Mouse (Mus musculus) forebrain, embryonic 16.5 days (tissue): Measurements from ENCODE around the gene Klf7. TPM values are rescaled to one million over a fixed set of nuclear protein-coding genes. Genes with fewer than 3 reads are reported as not detected.
"Not testable (repeated sequence)": the region's sequence is repeated elsewhere in the genome, so short reads cannot be mapped to it uniquely, and the experiment has no call there.

Experiments used
- ATAC-seq: fragments of 200-750 bp; cut with Nextera tagmentation; 2 replicates; pipeline ENCODE4 v1.8.0; 2017; ENCODE audit warnings: mild to moderate bottlenecking, moderate library complexity
- H3K27ac ChIP-seq: fragments of 300-500 bp; sonication (generic); 2 replicates; pipeline ENCODE4 v1.5.1; 2014; ENCODE audit warnings: low read length, control low read depth
- H3K27me3 ChIP-seq: fragments of 300-500 bp; sonication (generic); replicated peaks from 2 replicates; pipeline ENCODE4 v1.6.1; 2014; ENCODE audit warnings: low read length; ENCODE audit not compliant: control insufficient read depth, insufficient read depth
- H3K36me3 ChIP-seq: fragments of 300-500 bp; sonication (generic); 2 replicates; pipeline ENCODE4 v1.6.1; 2014; ENCODE audit not compliant: control insufficient read depth, insufficient read depth
- H3K4me1 ChIP-seq: fragments of 300-500 bp; sonication (generic); replicated peaks from 2 replicates; pipeline ENCODE4 v1.6.1; 2014; ENCODE audit warnings: low read length; ENCODE audit not compliant: control insufficient read depth, insufficient read depth
- H3K4me2 ChIP-seq: fragments of 300-500 bp; sonication (generic); 2 replicates; pipeline ENCODE4 v1.6.1; 2014; ENCODE audit warnings: mild to moderate bottlenecking, low read length, control low read depth
- H3K4me3 ChIP-seq: fragments of 300-500 bp; sonication (generic); replicated peaks from 2 replicates; pipeline ENCODE4 v1.5.1; 2014; ENCODE audit warnings: mild to moderate bottlenecking, low read length, control low read depth
- H3K9ac ChIP-seq: fragments of 300-500 bp; sonication (generic); replicated peaks from 2 replicates; pipeline ENCODE4 v1.6.1; 2014; ENCODE audit warnings: low read depth, low read length, control low read depth
- H3K9me3 ChIP-seq: fragments of 300-500 bp; sonication (generic); 2 replicates; pipeline ENCODE4 v1.6.1; 2016; ENCODE audit warnings: low read length; ENCODE audit not compliant: control insufficient read depth
- WGBS: fragments of 180-500 bp; shearing (Covaris S2); extraction: QIAGEN DNeasy Blood & Tissue Kit; methylation state at CpG from one replicate; pipeline ENCODE4 v1.1.7; 2014; 5-methylcytosine and 5-hydroxymethylcytosine counted together
- polyA plus RNA-seq: library from polyadenylated mRNA; unstranded; fragments of >200 nt; fragmentation: Nextera tagmentation; extraction: Ambion mirVana; gene quantifications from 2 replicates; pipeline ENCODE4 v1.2.1, GENCODE M21; 2015

Gene Klf7
- polyA plus RNA-seq, 1 experiment from 2014 or later, result 131 TPM

- ATAC-seq, result no peak
- Histone ChIP-seq H3K4me1 (peaks cover 35% of the 10 kb centered on the region), H3K27me3 (no peaks in the 10 kb centered on the region), H3K27ac (peak overlapping the region; percentile 100), H3K4me3 (peak overlapping the region; percentile 90), H3K36me3 (no peaks in the 10 kb centered on the region), H3K4me2 (peak overlapping the region; percentile 67), H3K9me3 (no peaks in the 10 kb centered on the region), H3K9ac (peak overlapping the region; percentile 92)
- WGBS, result under 1% methylated on average over 13 of the region's 13 CpGs
These were observed 1.7 kb downstream of the Klf7 start for GRCm38 (mm10) chr1:64120421-64120810.

- no peaks in the 10 kb centered on the region for H3K27me3 ChIP-seq
- H3K9me3 ChIP-seq, result no peaks in the 10 kb centered on the region
- ATAC-seq, result no peak
- H3K36me3 ChIP-seq, result no peaks in the 10 kb centered on the region
- H3K9ac ChIP-seq, result peak overlapping the region; percentile 92
- WGBS, result 3% methylated on average over 8 of the region's 8 CpGs
- peak overlapping the region; percentile 67 for H3K4me2 ChIP-seq
- peak overlapping the region; percentile 90 for H3K4me3 ChIP-seq
- peak overlapping the region; percentile 100 for H3K27ac ChIP-seq
- peaks cover 39% of the 10 kb centered on the region for H3K4me1 ChIP-seq
These were observed 2.2 kb downstream of the Klf7 start for GRCm38 (mm10) chr1:64119851-64120250.

GRCm38 (mm10) chr1:64119358-64119794 lies 2.7 kb downstream of the Klf7 start:
- peak overlapping the region; percentile 92 for H3K9ac ChIP-seq
- peak overlapping the region; percentile 100 for H3K27ac ChIP-seq
- H3K4me2 ChIP-seq, result peak overlapping the region; percentile 67
- peaks cover 40% of the 10 kb centered on the region for H3K4me1 ChIP-seq
- H3K9me3 ChIP-seq, result no peaks in the 10 kb centered on the region
- H3K4me3 ChIP-seq, result peak overlapping the region; percentile 90
- H3K36me3 ChIP-seq, result no peaks in the 10 kb centered on the region
- WGBS, result 2% methylated on average over 7 of the region's 7 CpGs
- H3K27me3 ChIP-seq, result no peaks in the 10 kb centered on the region
- ATAC-seq, result peak; percentile 2

GRCm38 (mm10) chr1:64118285-64119170 lies 3.6 kb downstream of the Klf7 start:
- no peaks in the 10 kb centered on the region for H3K9me3 ChIP-seq
- 23% methylated on average over 6 of the region's 6 CpGs for WGBS
- peak overlapping the region; percentile 100 for H3K27ac ChIP-seq
- H3K9ac ChIP-seq, result peak overlapping the region; percentile 92
- no peaks in the 10 kb centered on the region for H3K36me3 ChIP-seq
- peak overlapping the region; percentile 90 for H3K4me3 ChIP-seq
- H3K4me1 ChIP-seq, result peaks cover 41% of the 10 kb centered on the region
- peak overlapping the region; percentile 67 for H3K4me2 ChIP-seq
- H3K27me3 ChIP-seq, result no peaks in the 10 kb centered on the region
- ATAC-seq, result no peak

GRCm38 (mm10) chr1:64117478-64118284 lies 4.4 kb downstream of the Klf7 start:
- H3K27me3 ChIP-seq, result no peaks in the 10 kb centered on the region
- no peaks in the 10 kb centered on the region for H3K36me3 ChIP-seq
- peak overlapping the region; percentile 100 for H3K27ac ChIP-seq
- no peaks in the 10 kb centered on the region for H3K9me3 ChIP-seq
- H3K4me3 ChIP-seq, result peak overlapping the region; percentile 90
- peaks cover 38% of the 10 kb centered on the region for H3K4me1 ChIP-seq
- peak overlapping the region; percentile 92 for H3K9ac ChIP-seq
- no peak for ATAC-seq
- peak overlapping the region; percentile 67 for H3K4me2 ChIP-seq
- 72% methylated on average over 11 of the region's 11 CpGs for WGBS

GRCm38 (mm10) chr1:64116746-64117455 lies 5.2 kb downstream of the Klf7 start:
- Histone ChIP-seq H3K27ac (peak overlapping the region; percentile 74), H3K9ac (peak overlapping the region; percentile 65), H3K9me3 (no peaks in the 10 kb centered on the region), H3K36me3 (no peaks in the 10 kb centered on the region), H3K27me3 (no peaks in the 10 kb centered on the region), H3K4me1 (peaks cover 40% of the 10 kb centered on the region), H3K4me3 (peak overlapping the region; percentile 90), H3K4me2 (peak overlapping the region; percentile 67)
- WGBS, result 21% methylated on average over 6 of the region's 6 CpGs
- ATAC-seq, result no peak

GRCm38 (mm10) chr1:64114579-64114978 lies 7.5 kb downstream of the Klf7 start:
- H3K4me2 ChIP-seq, result no peak overlapping the region
- H3K9me3 ChIP-seq, result no peaks in the 10 kb centered on the region
- WGBS, result 88% methylated on average over 3 of the region's 3 CpGs

GRCm38 (mm10) chr1:64108653-64109052 lies 13.4 kb downstream of the Klf7 start:
- H3K36me3 ChIP-seq, H3K27ac ChIP-seq, H3K9me3 ChIP-seq, H3K9ac ChIP-seq, ATAC-seq, H3K27me3 ChIP-seq, H3K4me3 ChIP-seq, H3K4me2 ChIP-seq: not testable (repeated sequence)
- WGBS, result 83% methylated on average over 3 of the region's 3 CpGs
- H3K4me1 ChIP-seq, result peaks cover 27% of the 10 kb centered on the region

More at GRCm38 (mm10) chr1:64114579-64114978, 7.5 kb downstream of the Klf7 start:
- Histone ChIP-seq H3K4me1 (peaks cover 46% of the 10 kb centered on the region), H3K36me3 (no peaks in the 10 kb centered on the region), H3K27ac (no peak overlapping the region), H3K4me3 (no peak overlapping the region), H3K9ac (no peak overlapping the region), H3K27me3 (no peaks in the 10 kb centered on the region)
- ATAC-seq, result no peak
